Mouse (Mus musculus): ENCODE results near the gene Ggct. TPM values are rescaled to one million over a fixed set of nuclear protein-coding genes. Genes with fewer than 3 reads are reported as not detected.

The Ggct gene
- polyA plus RNA-seq, 1 experiment, result 5.4 TPM

DNA sequence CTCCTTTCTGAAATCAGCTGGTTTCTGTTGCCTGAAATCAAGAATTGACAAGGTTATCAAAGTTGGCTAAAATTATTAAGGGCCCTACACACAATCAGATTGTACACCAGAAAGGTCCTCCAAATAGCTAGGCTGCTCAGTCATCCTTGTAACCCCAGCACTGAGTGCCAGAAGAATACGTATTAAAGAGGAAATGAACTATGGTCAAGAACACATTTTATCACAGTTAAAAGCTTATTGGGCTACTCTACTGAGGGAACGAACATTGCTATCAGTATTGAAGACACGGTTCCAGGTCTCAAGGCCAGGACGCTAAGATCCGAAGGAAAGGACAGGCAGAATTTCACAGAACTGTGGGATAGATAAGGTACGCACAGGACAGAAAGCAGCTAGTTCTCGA, 609 bp downstream of the Ggct start:
- DNase-seq (ENCODE audit: low read depth), result no peak

DNA sequence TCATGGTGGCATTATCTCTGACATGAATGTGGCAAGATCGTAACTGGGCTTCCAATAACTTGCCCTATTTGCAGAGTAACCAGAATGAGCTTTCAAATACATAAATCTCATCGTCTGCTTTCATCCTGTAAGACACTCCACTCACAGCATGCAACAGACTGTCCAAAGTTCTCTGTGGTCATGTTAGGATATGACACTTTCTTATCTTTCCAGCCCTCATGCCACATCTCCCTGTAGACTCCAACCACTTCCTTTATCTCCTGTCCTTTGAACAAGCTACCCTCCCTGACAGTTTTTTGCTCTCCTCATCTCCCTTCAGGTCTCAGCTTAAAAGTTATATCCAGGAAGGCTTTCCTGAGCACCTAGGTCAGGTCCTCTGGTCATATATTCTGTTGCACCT, 1.6 kb downstream of the Ggct start:
- TF ChIP-seq POLR2A (IDR thresholded peaks at IDR 0.05; ENCODE audit: borderline replicate concordance, extremely low read depth, insufficient read depth, insufficient read length, poor library complexity, severe bottlenecking) (no peak), CTCF (IDR thresholded peaks at IDR 0.05; ENCODE audit: borderline replicate concordance, extremely low read depth, insufficient read depth, insufficient read length) (no peak)
- no peak for DNase-seq (ENCODE audit: low read depth)

More for the DNA sequence above, 609 bp downstream of the Ggct start:
- no peak for TF ChIP-seq CTCF (IDR thresholded peaks at IDR 0.05; ENCODE audit: borderline replicate concordance, extremely low read depth, insufficient read depth, insufficient read length)
- TF ChIP-seq POLR2A (IDR thresholded peaks at IDR 0.05; ENCODE audit: borderline replicate concordance, extremely low read depth, insufficient read depth, insufficient read length, poor library complexity, severe bottlenecking), result no peak

DNA sequence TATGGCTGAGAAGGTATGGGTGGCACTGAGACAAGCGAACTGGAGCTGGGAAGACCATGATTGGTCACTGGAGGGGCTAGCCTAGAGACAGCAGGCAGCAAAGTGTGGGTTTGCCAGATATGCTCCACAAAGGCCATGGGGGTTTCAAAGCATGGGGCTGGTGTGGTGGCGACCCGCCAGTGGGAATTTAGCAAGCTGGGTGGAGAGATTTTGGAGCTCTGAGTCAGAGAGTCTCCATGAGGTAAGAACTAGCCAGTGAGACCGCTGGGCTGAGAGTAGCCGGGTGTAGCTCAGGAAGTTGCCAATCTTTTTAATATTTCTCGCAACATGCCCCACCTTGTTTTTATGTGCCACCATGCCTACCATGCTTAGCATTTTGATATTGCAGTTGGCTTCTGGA, 4.6 kb downstream of the Ggct start:
- no peak for TF ChIP-seq POLR2A (IDR thresholded peaks at IDR 0.05; ENCODE audit: borderline replicate concordance, extremely low read depth, insufficient read depth, insufficient read length, poor library complexity, severe bottlenecking)
- no peak for TF ChIP-seq CTCF (IDR thresholded peaks at IDR 0.05; ENCODE audit: borderline replicate concordance, extremely low read depth, insufficient read depth, insufficient read length)
- DNase-seq (ENCODE audit: low read depth), result no peak

DNA sequence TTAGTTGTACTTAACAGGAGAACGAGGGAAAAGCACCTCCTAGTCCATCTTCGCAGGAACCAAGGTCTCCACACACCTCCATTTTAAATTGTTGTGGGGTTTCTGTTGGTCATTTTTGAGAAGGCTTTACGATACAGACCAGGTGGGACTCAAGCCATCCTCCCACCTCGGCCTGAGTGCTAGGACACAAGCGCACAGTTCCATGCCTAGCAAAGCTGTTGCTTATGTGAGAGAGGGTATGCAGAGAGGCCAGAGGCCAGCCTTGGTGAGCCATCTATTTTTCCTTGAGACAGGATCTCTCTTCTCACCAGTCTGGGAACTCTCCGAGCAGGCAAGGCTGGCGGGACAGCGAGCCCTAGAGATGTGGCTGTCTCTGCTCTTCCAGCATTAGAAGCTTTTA, 8.7 kb downstream of the Ggct start:
- DNase-seq (ENCODE audit: low read depth), result no peak

DNA sequence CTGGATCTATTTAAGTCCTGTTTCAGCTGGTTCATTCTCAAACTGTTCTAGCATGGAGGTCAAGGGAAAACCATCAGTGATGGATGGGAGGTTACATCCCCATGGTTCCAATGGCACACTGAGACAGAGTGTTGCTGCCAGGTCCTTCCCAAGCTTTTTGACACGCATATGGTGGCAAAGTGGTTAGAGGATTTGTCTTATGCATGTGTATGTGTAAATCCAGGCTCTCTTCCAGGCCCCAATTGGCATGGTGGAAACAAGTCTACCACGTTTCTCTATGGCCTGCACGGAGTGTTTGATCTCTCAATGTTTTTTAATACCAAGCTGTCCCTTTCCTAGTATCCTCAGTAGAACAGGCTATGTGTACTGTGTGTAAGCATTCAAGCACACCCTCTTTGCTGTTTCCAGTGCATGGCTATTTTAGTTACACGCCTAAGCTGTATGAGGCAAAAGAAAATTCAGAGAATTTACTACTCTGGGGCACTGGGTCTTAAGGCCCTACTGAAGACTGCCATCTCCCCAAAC, 9.2 kb downstream of the Ggct start:
- TF ChIP-seq CTCF (IDR thresholded peaks at IDR 0.05; ENCODE audit: borderline replicate concordance, extremely low read depth, insufficient read depth, insufficient read length), result no peak
- peak; percentile 5 for DNase-seq (ENCODE audit: low read depth)

More for the DNA sequence above, 8.7 kb downstream of the Ggct start:
- TF ChIP-seq CTCF (IDR thresholded peaks at IDR 0.05; ENCODE audit: borderline replicate concordance, extremely low read depth, insufficient read depth, insufficient read length), result no peak
- no peak for TF ChIP-seq POLR2A (IDR thresholded peaks at IDR 0.05; ENCODE audit: borderline replicate concordance, extremely low read depth, insufficient read depth, insufficient read length, poor library complexity, severe bottlenecking)

DNA sequence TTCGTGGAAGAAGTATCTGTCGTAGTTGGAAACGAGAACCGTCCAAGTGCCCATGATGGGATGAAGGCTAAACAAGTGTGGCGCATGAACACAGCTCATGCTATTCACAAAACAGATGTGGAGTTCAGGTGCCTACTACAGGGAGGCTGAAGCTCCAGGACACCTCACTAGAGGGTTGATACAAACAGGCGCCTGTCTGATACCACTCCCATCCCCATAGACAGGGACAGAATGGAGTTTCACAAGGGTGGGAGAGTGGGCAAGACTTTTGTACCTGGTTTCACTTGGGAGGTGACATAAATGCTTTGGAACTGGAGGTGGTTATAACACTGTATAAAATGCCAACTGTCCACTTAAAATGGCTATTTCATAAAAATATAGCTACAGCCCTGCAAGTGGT, 13.3 kb downstream of the Ggct start:
- no peak for DNase-seq (ENCODE audit: low read depth)
- TF ChIP-seq CTCF (IDR thresholded peaks at IDR 0.05; ENCODE audit: borderline replicate concordance, extremely low read depth, insufficient read depth, insufficient read length), result no peak

DNA sequence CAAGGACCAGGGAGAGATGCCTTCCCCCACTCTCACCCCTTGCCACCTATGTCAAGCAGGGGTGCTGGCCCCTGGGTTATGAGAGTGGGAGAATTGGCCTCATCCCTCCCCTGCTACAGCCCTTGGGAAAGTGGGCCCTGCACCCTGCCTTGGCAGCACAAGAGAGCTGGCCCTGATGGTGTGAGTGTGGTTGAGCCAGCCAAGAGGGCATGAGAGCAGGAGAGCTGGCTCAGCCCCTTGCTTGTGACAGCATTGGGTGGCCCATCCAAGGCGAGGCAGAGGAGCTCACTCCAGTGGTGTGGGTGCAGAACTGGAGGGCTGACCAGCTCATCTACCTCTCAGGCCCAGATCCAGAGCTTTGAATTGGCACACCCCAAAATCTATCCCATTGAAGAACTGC, 17.1 kb downstream of the Ggct start:
- no peak for DNase-seq (ENCODE audit: low read depth)
- TF ChIP-seq POLR2A (IDR thresholded peaks at IDR 0.05; ENCODE audit: borderline replicate concordance, extremely low read depth, insufficient read depth, insufficient read length, poor library complexity, severe bottlenecking), result no peak
- no peak for TF ChIP-seq CTCF (IDR thresholded peaks at IDR 0.05; ENCODE audit: borderline replicate concordance, extremely low read depth, insufficient read depth, insufficient read length)

DNA sequence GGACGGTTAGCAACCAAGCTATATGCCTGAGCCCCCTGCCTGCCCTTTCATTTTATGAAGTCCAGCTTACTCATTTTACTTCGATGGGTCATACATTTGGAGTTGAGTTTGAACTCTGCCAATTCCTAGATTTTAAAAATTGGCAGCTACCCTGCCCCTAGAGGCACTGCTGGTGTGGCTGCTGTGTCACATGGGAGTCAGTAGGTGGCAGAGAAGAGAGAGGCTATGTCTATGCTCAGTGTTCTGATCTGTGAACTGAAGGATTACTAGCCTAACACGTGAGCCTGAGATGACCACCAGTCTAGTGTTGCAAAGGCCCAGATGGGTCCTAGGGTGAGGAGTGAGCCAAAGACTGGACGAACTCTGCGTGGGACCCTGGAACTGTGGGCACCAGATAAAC, 18.2 kb downstream of the Ggct start:
- peak; percentile 8 for DNase-seq (ENCODE audit: low read depth)
- TF ChIP-seq POLR2A (IDR thresholded peaks at IDR 0.05; ENCODE audit: borderline replicate concordance, extremely low read depth, insufficient read depth, insufficient read length, poor library complexity, severe bottlenecking), result no peak
- TF ChIP-seq CTCF (IDR thresholded peaks at IDR 0.05; ENCODE audit: borderline replicate concordance, extremely low read depth, insufficient read depth, insufficient read length), result peak; percentile 45; the same call in 1 of the 2 replicates

DNA sequence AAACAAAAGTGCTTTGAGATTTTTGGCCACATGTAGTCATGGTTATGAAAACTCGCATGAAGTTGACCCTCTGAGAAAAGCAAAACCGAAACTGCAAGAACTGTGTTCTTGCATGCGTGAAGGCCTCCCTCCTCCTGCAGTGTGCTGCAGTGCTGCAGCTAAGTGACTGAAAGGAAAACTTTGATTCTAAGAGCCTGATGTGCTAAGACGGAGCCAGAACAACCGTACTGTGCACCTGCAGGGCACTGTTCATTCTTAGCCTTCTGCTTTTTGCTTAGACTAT, 19.9 kb downstream of the Ggct start:
- no peak for TF ChIP-seq POLR2A (IDR thresholded peaks at IDR 0.05; ENCODE audit: borderline replicate concordance, extremely low read depth, insufficient read depth, insufficient read length, poor library complexity, severe bottlenecking)
- TF ChIP-seq CTCF (IDR thresholded peaks at IDR 0.05; ENCODE audit: borderline replicate concordance, extremely low read depth, insufficient read depth, insufficient read length), result no peak
- DNase-seq (ENCODE audit: low read depth), result peak; percentile 57

DNA sequence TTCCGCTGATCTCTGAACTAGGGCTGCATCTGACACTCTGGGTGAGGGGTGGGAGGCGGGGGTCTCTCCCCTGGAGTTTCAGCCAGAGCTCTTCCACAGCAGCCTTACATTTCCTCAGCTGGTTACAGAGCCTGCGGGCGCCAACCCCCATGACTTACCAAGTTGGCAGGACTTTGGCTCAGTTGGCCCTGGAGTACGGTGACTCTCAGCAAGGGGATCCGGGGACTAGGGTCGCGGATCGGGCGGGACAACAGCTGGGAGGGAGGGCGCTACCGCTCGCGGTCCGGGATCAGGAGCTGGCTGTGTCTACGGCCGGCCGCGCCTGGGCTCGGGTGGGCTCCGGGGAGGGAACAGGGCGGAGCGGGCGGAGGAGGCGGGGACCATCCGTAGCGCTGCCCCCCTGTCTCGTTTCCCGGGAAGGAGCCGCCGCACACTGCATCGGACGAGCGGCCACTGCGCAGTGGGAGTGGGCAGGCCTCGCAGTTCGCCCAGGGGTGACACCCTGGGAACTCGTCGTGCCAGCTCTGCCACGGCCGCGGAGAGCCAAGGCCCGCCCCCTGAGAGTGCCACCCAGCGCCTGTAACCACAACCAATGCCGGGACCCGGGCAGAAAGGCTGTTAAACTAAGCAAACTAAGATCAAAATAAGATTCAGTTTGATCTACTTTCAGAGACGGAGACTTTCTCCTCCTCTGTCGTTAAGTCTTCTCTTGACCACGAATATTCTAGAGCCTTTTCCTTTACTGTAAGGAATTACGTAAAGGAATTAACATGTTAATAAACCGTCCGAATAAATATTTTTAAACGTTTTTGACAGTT, 20.4 kb downstream of the Ggct start, which contains the start of gene Nod1:
TSS of gene Nod1 (minus strand) at position 502 of the 818 bp plus-strand sequence.
- peak; percentile 65 for DNase-seq (ENCODE audit: low read depth)
- no peak for TF ChIP-seq CTCF (IDR thresholded peaks at IDR 0.05; ENCODE audit: borderline replicate concordance, extremely low read depth, insufficient read depth, insufficient read length)
- TF ChIP-seq POLR2A (IDR thresholded peaks at IDR 0.05; ENCODE audit: borderline replicate concordance, extremely low read depth, insufficient read depth, insufficient read length, poor library complexity, severe bottlenecking), result no peak

DNA sequence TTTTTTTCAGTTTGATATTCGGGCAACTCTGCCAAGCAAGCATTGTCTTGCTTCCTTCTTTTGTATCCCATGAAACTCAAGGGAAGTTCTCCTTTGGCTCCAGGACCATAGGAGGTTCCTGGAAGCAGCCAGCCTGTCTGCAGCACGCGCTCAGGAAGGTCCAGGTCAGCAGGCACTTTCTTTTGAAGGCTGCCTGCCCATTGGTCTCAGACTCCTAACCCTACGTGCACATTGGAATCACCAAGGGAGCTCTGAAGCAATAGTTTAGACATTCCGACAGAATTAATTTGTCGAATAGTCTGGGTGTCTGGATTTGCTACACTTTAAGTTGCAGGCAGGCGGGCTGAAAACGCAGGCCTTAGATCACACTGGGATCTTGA, 21.0 kb downstream of the Ggct start:
- DNase-seq (ENCODE audit: low read depth), result no peak

DNA sequence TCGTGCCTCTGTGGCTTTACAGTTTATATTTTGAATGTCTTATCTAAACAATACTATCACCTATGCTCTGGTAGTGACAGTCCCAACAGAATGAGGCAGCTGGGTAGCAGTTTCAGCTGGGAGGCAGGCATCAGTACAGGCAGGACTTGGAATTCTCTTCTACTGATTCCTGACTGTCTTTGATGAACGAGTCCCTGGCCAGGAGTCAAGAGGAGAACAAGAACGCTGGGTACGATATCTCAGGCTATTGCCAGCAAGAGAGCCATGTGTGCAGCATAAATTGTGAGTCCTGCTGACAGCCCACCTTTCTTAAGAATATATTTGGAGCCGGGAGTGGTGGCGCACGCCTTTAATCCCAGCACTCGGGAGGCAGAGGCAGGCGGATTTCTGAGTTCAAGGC, 22.2 kb downstream of the Ggct start:
- no peak for TF ChIP-seq CTCF (IDR thresholded peaks at IDR 0.05; ENCODE audit: borderline replicate concordance, extremely low read depth, insufficient read depth, insufficient read length)
- TF ChIP-seq POLR2A (IDR thresholded peaks at IDR 0.05; ENCODE audit: borderline replicate concordance, extremely low read depth, insufficient read depth, insufficient read length, poor library complexity, severe bottlenecking), result no peak
- no peak for DNase-seq (ENCODE audit: low read depth)

More for the DNA sequence above, 21.0 kb downstream of the Ggct start:
- TF ChIP-seq POLR2A (IDR thresholded peaks at IDR 0.05; ENCODE audit: borderline replicate concordance, extremely low read depth, insufficient read depth, insufficient read length, poor library complexity, severe bottlenecking), result no peak
- TF ChIP-seq CTCF (IDR thresholded peaks at IDR 0.05; ENCODE audit: borderline replicate concordance, extremely low read depth, insufficient read depth, insufficient read length), result no peak
